Mouse (Mus musculus) cerebellum, adult 11-12 months (tissue): ENCODE results near the gene Slc6a13.
"Not testable (repeated sequence)": the region's sequence is repeated elsewhere in the genome, so short reads cannot be mapped to it uniquely, and the experiment has no call there.

ENCODE experiments used
- DNase-seq: peaks from one replicate; pipeline ENCODE4 v3.0.0; 2022

Slc6a13 gene

DNA sequence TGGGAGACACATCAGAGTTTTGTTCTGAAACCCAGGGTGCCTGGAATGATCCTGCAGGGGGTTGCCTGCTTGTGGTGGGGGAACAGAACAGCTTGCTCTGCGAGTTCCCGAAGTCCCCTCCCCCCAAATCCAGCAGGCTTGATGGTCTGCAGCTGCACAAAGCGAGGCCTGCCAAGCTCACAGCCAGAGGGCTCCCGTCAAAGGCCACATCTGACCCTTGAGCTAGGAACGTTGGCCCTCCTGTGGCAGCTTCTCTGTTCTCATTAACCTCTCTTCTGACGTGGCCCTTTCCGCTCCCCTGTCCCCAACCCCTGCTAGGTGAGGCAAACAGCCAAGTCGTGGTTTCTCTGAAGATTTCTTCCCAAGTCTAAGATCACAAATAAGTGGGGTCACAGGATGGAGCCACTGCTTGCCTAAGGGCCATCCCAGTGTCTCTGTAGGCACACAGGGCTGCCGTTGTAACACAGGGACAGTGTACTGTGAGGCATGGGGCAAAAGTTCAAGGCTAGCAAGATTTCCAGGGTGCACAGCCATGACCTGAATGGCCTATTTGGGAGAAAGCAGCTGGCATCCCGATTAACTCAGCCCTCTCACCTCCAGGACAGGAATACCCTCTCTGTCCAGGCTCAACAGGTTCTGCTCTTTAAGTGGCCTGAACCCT lies 30.0 kb downstream of the Slc6a13 start:
- peak; percentile 26 for DNase-seq

DNA sequence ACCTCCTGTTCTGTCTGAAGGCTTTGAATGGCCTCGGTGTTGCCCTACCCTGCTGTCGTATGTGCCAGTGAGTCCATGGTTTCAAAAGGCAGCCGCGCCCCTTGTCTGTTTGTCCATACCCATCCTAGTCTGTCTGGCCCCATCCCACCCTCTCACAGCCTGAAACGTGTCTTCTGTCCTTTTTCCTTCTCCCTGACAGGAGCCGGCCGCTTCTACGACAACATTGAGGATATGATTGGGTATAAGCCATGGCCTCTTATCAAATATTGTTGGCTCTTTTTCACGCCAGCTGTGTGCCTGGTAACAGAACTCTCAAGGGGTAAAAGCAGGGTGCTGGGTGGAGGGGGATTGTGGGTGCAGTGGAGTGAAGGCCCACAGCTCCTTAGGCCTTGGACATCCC lies 35.8 kb downstream of the Slc6a13 start:
- DNase-seq = no peak

- DNase-seq = no peak
These were observed 36.5 kb downstream of the Slc6a13 start for GRCm38 (mm10) chr6:121336558-121336957.

- DNase-seq = no peak
These were observed 37.2 kb downstream of the Slc6a13 start for GRCm38 (mm10) chr6:121337229-121337628.

GRCm38 (mm10) chr6:121337770-121338518 lies 37.9 kb downstream of the Slc6a13 start:
- DNase-seq = peak; percentile 56

GRCm38 (mm10) chr6:121338519-121338896 lies 38.5 kb downstream of the Slc6a13 start:
- DNase-seq = no peak

DNA sequence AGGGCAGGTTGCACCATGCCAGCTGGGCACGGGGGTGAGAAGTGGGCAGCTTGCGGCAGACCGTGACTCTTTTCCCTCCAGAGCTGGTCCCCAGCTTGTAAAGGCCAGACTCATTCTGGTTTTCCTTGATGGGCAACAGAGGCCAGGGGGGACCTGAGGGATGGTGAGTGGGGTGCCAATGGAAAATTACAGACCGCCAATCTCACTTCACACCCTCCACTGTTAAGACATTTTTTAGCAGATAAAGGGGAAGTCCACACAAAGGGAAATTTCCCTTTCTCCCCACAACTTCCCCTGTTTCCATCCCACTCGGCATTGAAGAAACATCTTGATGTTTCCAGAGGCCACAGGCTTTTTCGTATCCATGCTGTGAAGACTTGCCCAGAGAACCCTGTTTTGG lies 41.6 kb downstream of the Slc6a13 start:
- no peak for DNase-seq

DNA sequence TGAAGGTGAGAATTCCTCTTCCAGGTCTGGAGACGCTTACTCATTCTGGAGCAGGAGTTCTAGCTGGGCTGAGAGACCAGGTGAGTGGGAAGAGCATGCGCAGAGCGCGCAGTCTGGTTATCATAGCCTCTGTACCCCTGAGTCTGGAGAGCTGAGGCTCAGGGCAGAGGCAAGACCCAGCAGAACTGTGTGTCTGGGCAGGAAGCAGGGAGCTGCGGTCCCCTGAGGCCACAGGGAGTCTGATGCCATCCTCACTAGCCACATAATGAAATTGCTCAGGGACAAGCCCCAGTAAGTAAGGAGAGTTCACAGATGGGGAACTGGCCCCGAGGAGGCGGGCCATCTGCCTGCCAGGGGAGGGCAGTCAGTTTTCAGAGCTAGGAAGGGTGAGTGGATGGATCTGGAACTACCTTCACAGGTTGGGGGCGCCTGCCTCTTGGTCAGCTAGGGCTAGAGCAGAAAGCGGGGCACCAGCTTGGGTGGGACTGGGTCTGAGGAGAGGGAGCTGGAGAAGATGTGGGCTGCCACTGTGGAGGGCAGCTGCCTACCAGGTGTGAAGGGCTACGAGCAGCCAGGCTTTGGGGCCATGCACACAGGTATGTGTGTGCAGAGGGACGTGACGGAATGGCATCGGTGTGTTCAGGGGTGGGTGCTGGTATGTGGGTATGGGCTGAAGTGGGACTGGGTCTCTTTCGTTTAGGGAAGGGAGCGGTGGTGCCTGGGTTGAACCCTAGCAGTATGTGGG lies 43.2 kb downstream of the Slc6a13 start, which contains the start of gene Slc6a12:
Gene Slc6a12, plus strand, starts transcription at position 51 of the 745 bp plus-strand sequence.
- DNase-seq = no peak

- no peak for DNase-seq
These were observed 43.7 kb downstream of the Slc6a13 start for GRCm38 (mm10) chr6:121343771-121344123.

DNA sequence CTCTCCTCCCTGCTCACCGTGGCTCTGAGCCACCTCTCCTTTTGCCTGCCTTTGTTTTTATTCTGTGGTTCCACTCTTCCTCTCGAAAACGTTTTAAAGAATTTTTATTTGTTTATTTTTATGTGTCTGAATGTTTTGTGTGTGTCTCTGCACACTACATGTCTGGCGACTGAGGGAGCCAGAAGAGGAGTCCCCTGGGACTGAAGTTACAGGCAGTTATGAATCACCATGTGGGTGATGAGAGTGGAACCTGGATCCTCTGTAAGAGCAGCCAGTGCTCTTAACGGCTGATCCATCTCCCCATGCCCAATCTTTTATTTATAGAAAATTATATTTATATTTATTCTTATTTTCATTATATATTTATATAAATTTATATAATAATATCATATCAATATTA lies 44.3 kb downstream of the Slc6a13 start:
- no peak for DNase-seq

- DNase-seq = no peak
These were observed 46.4 kb downstream of the Slc6a13 start for GRCm38 (mm10) chr6:121346428-121346827.

- DNase-seq = no peak
These were observed 52.2 kb downstream of the Slc6a13 start for GRCm38 (mm10) chr6:121352276-121352675.

GRCm38 (mm10) chr6:121356041-121356440 lies 56.0 kb downstream of the Slc6a13 start:
- no peak for DNase-seq

DNA sequence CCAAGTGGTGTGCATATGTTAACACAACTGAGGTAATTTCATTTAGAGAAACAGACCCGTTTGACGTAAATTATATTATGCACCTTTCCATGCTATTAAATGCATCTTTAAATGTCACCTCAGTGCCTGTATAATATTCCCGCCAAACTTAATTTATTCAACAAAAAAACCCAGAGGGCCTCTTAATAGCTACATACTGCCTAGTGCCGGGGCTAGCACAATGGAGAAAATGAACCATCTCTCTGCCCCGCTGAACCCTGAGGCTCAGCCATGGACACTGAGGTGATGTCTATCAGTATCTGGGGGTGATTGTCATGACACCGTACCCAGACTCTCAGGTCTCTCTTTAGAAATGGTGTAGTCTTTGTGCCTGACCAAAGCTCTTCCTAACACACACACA lies 57.2 kb downstream of the Slc6a13 start:
- no peak for DNase-seq

- DNase-seq = no peak
These were observed 63.0 kb downstream of the Slc6a13 start for GRCm38 (mm10) chr6:121363061-121363460.

GRCm38 (mm10) chr6:121363956-121364355 lies 63.9 kb downstream of the Slc6a13 start:
- DNase-seq = no peak

DNA sequence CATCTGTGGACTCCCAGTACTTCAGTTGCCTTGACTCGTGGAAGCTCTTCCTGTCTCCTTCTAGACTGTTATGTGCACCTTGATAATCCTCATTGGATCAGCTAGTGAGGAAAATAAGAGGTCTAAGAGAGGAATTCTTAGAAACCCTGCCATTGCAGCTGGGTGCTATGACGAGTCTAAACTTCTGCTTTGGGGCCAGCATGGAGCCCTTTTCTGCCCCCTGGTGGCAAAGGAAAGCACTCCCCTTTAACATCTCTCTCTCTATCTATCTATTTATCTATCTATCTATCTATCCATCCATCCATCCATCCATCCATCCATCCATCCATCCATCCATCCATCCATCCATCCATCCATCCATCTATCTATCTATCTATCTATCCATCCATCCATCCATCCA lies 66.5 kb downstream of the Slc6a13 start:
- not testable (repeated sequence) for DNase-seq

DNA sequence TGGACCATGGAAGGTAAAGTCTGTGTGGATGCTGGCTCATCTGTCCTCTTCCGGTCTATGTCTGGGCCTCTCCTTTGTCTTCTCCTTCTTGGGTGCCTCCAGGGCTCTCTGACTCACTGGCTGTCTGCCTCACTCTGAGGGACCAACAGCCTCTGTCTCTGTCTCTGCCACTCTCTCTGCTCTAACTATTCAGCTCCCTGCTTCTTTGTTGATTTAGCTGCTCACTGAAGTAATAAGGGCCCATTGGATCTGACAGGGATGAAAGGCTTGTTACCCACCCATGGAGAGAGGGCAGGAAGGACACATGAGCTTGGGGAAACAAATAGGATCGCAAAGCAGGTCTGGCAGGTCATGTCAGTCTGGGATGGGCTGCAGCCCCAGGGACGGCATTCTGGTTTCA lies 67.1 kb downstream of the Slc6a13 start:
- DNase-seq = no peak

DNA sequence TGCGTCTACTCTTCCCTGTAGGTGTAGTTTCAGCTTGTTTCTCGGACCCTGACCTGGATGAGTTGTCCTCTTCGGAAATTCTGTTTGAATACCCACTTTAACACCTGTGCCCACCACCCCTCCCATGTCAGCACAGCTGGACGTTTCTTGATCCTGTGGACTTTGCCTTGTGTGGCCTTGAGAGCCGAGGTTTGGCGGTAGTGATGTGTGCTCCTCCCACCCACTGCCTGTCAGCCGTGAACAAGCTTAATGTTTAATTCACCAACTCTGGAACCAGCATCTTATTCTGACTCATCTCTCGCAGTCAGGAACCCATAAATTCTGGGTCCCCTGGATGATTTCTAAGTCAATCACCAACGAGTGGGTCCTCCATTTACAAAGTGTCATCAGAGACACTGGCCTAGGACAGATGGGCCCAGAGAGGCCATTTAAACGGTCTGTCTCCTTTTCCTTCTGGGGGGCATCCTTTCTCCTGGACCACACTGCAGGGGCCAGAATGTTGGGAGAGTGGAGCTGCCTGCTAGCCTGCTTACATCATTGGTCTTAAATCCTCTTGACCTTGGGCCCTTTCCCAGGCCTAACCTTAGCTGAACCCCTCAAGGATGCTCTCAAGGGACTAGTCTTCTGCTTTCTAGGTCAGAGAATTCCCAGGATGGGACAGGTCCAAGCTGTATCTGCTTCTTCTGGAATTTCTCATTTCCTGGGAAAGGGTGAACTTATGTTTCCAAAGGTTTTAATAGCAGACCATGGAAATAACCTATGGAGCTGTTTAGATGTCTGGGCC lies 71.4 kb downstream of the Slc6a13 start:
- DNase-seq = no peak

GRCm38 (mm10) chr6:121376159-121376558 lies 76.1 kb downstream of the Slc6a13 start:
- no peak for DNase-seq

DNA sequence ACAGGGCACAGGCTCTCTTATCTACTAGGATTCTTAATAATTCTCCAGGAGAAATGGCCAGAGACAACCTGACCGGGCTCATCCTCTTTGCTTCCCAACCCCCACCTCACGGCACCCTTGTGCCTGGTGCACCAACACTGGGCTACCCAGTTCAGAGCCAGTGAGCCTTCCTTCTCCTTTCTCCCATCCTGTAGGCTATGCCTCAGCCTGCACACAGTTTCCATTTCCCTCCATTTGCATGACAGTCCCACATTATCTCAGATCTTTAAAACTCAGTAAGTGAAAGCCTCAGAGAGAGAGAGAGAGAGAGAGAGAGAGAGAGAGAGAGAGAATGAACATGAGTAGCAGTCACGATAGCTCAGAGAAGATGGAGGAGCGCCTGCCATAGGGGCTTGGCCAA lies 78.2 kb downstream of the Slc6a13 start:
- no peak for DNase-seq

- no peak for DNase-seq
These were observed 80.5 kb downstream of the Slc6a13 start for GRCm38 (mm10) chr6:121380576-121380975.

- DNase-seq = no peak
These were observed 82.0 kb downstream of the Slc6a13 start for GRCm38 (mm10) chr6:121382071-121382470.
